ENCODE assay signal across 8 mouse cellular contexts in the genomic region with DNA sequence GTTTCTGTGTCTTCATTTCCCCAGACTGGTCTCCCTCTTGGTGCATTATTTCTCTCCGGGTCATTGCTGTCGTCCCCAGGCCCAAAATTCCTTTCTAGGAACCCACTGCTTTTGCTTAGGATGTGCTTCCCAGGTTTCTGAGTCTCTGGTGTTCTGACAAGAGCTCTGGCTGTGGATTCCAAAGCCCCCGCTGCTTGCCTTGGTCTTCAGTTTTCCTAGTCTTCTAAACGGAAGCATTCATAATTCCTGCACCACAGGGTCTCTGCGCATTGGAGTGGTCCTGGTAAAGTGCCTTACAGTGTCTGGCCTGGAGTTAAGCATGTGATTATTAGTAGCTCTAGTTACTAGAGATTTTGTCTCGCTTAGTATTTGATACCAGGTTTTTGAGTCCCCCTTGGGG. TPM values are rescaled to one million over a fixed set of nuclear protein-coding genes. Genes with fewer than 3 reads are reported as not detected.
DNase-seq lines count a peak whose midpoint lies in the region; ATAC-seq lines count a peak whose summit lies in the region.

No protein-coding gene starts in this region.

- peak overlapping the region; percentile 84 for H3K4me3 ChIP-seq in kidney, embryonic 16.5 days (ENCODE audit: low read length)
- H3K4me3 ChIP-seq in embryonic facial prominence, embryonic 10.5 days: peak overlapping the region; percentile 98
- H3K4me3 ChIP-seq in intestine, embryonic 15.5 days (replicated peaks): peak overlapping the region; percentile 99
- peak overlapping the region; percentile 98 for H3K4me3 ChIP-seq in neural tube, embryonic 12.5 days

- intact Hi-C loops in left cerebral cortex, postnatal 36 days (cut with DNase I): loop anchor here (1.0 to 10.0 kb wide), 2 partner anchors 19 to 1436 kb away; partner anchors contain the start of genes Cnot3 and U2af2

- H3K9ac ChIP-seq in kidney, embryonic 16.5 days (replicated peaks; ENCODE audit: low read length): peak overlapping the region; percentile 98
- peak overlapping the region; percentile 99 for H3K9ac ChIP-seq in intestine, embryonic 15.5 days
- peak overlapping the region; percentile 98 for H3K9ac ChIP-seq in neural tube, embryonic 12.5 days

- H3K36me3 ChIP-seq in kidney, embryonic 16.5 days (ENCODE audit: insufficient read depth, low read length): peaks cover 49% of the 10 kb centered on the region
- H3K36me3 ChIP-seq in embryonic facial prominence, embryonic 10.5 days (replicated peaks): peaks cover 76% of the 10 kb centered on the region
- peaks cover 26% of the 10 kb centered on the region for H3K36me3 ChIP-seq in intestine, embryonic 15.5 days
- peaks cover 48% of the 10 kb centered on the region for H3K36me3 ChIP-seq in neural tube, embryonic 12.5 days

- H3K4me2 ChIP-seq in kidney, embryonic 16.5 days (replicated peaks; ENCODE audit: low read depth, low read length): peak overlapping the region; percentile 87
- H3K4me2 ChIP-seq in intestine, embryonic 15.5 days (replicated peaks): peak overlapping the region; percentile 68
- H3K4me2 ChIP-seq in neural tube, embryonic 12.5 days (replicated peaks): peak overlapping the region; percentile 73

- H3K27me3 ChIP-seq in kidney, embryonic 16.5 days (ENCODE audit: insufficient read depth, low read length): no peaks in the 10 kb centered on the region
- no peaks in the 10 kb centered on the region for H3K27me3 ChIP-seq in embryonic facial prominence, embryonic 10.5 days (replicated peaks; ENCODE audit: low read depth, poor library complexity, severe bottlenecking)
- no peaks in the 10 kb centered on the region for H3K27me3 ChIP-seq in intestine, embryonic 15.5 days (replicated peaks)
- no peaks in the 10 kb centered on the region for H3K27me3 ChIP-seq in neural tube, embryonic 12.5 days (replicated peaks)

- whole genome bisulfite sequencing in kidney, embryonic 16.5 days: 13% methylated on average over 6 of the region's 6 CpGs
- WGBS in embryonic facial prominence, embryonic 10.5 days: 24% methylated on average over 6 of the region's 6 CpGs
- 11% methylated on average over 6 of the region's 6 CpGs for WGBS in intestine, embryonic 15.5 days
- WGBS in neural tube, embryonic 12.5 days: 22% methylated on average over 6 of the region's 6 CpGs

- H3K9me3 ChIP-seq in kidney, embryonic 16.5 days (ENCODE audit: low read length): no peaks in the 10 kb centered on the region
- no peaks in the 10 kb centered on the region for H3K9me3 ChIP-seq in embryonic facial prominence, embryonic 10.5 days
- H3K9me3 ChIP-seq in intestine, embryonic 15.5 days: no peaks in the 10 kb centered on the region
- no peaks in the 10 kb centered on the region for H3K9me3 ChIP-seq in neural tube, embryonic 12.5 days

- no peak for ATAC-seq in kidney, embryonic 16.5 days (ENCODE audit: low FRiP score, low TSS enrichment)
- no peak for ATAC-seq in intestine, embryonic 15.5 days
- no peak for ATAC-seq in neural tube, embryonic 12.5 days (ENCODE audit: low FRiP score, low read depth)

- no peak for DNase-seq in kidney, postnatal 25 days
- peak; percentile 10 for DNase-seq in embryonic facial prominence, embryonic 10.5 days (ENCODE audit: low spot score)
- DNase-seq in spleen, adult 12 weeks (ENCODE audit: low spot score): no peak
- DNase-seq in left cerebral cortex, postnatal 36 days (ENCODE audit: low spot score in 2 of 2): no peak
- DNase-seq in natural killer cell, adult 2 months (ENCODE audit: low spot score in 2 of 2): no peak

- H3K4me1 ChIP-seq in kidney, embryonic 16.5 days (ENCODE audit: insufficient read depth, low read length): peaks cover 9% of the 10 kb centered on the region
- H3K4me1 ChIP-seq in embryonic facial prominence, embryonic 10.5 days: peaks cover 17% of the 10 kb centered on the region
- H3K4me1 ChIP-seq in intestine, embryonic 15.5 days (replicated peaks): peaks cover 8% of the 10 kb centered on the region
- peaks cover 13% of the 10 kb centered on the region for H3K4me1 ChIP-seq in neural tube, embryonic 12.5 days

- peak overlapping the region; percentile 95 for H3K27ac ChIP-seq in kidney, embryonic 16.5 days (ENCODE audit: low read length)
- H3K27ac ChIP-seq in embryonic facial prominence, embryonic 10.5 days (replicated peaks): peak overlapping the region; percentile 95
- peak overlapping the region; percentile 95 for H3K27ac ChIP-seq in intestine, embryonic 15.5 days
- H3K27ac ChIP-seq in neural tube, embryonic 12.5 days: no peak overlapping the region

RNA-seq across cellular contexts. Expression of gene Epn1, which starts 0.8 kb away (rescaled TPM):
- polyA plus RNA-seq in kidney, embryonic 16.5 days (2015; fragmentation: Nextera tagmentation; extraction: Ambion mirVana): 64.9 and 66.6 TPM in 2 replicates
- 56.7 and 58.8 TPM in 2 replicates for polyA plus RNA-seq in embryonic facial prominence, embryonic 10.5 days (2016; fragmentation: Nextera tagmentation; extraction: Ambion mirVana)
- 62.4 and 66.5 TPM in 2 replicates for polyA plus RNA-seq in intestine, embryonic 15.5 days (2015; fragmentation: Nextera tagmentation; extraction: Ambion mirVana)
- 73.4 and 80.5 TPM in 2 replicates for polyA plus RNA-seq in neural tube, embryonic 12.5 days (2016; fragmentation: Nextera tagmentation; extraction: Ambion mirVana)
- 100 to 1,000 TPM; 435 to 530 TPM for total RNA-seq in left cerebral cortex, postnatal 36 days (2021)

RNA-seq across cellular contexts. Expression of gene U2af2, which starts 18.9 kb away (rescaled TPM):
- polyA plus RNA-seq in kidney, embryonic 16.5 days (2015; fragmentation: Nextera tagmentation; extraction: Ambion mirVana): 136 and 139 TPM in 2 replicates
- 182 and 189 TPM in 2 replicates for polyA plus RNA-seq in embryonic facial prominence, embryonic 10.5 days (2016; fragmentation: Nextera tagmentation; extraction: Ambion mirVana)
- polyA plus RNA-seq in intestine, embryonic 15.5 days (2015; fragmentation: Nextera tagmentation; extraction: Ambion mirVana): 126 and 130 TPM in 2 replicates
- 147 and 163 TPM in 2 replicates for polyA plus RNA-seq in neural tube, embryonic 12.5 days (2016; fragmentation: Nextera tagmentation; extraction: Ambion mirVana)
- total RNA-seq in left cerebral cortex, postnatal 36 days (2021): 100 to 1,000 TPM; 162 to 183 TPM

RNA-seq across cellular contexts. Expression of gene Zfp580, which starts 29.5 kb away (rescaled TPM):
- 35.0 and 44.0 TPM in 2 replicates for polyA plus RNA-seq in kidney, embryonic 16.5 days (2015; fragmentation: Nextera tagmentation; extraction: Ambion mirVana)
- 29.8 and 33.9 TPM in 2 replicates for polyA plus RNA-seq in embryonic facial prominence, embryonic 10.5 days (2016; fragmentation: Nextera tagmentation; extraction: Ambion mirVana)
- polyA plus RNA-seq in intestine, embryonic 15.5 days (2015; fragmentation: Nextera tagmentation; extraction: Ambion mirVana): 22.2 and 25.0 TPM in 2 replicates
- polyA plus RNA-seq in neural tube, embryonic 12.5 days (2016; fragmentation: Nextera tagmentation; extraction: Ambion mirVana): 53.5 and 56.0 TPM in 2 replicates
- 10 to 100 TPM; 27.4 to 35.7 TPM for total RNA-seq in left cerebral cortex, postnatal 36 days (2021)

RNA-seq across cellular contexts. Expression of gene Rfpl4, which starts 35.9 kb away (rescaled TPM):
- polyA plus RNA-seq in kidney, embryonic 16.5 days (2015; fragmentation: Nextera tagmentation; extraction: Ambion mirVana): not detected in 2 replicates
- not detected in 2 replicates for polyA plus RNA-seq in embryonic facial prominence, embryonic 10.5 days (2016; fragmentation: Nextera tagmentation; extraction: Ambion mirVana)
- not detected in 2 replicates for polyA plus RNA-seq in intestine, embryonic 15.5 days (2015; fragmentation: Nextera tagmentation; extraction: Ambion mirVana)
- polyA plus RNA-seq in neural tube, embryonic 12.5 days (2016; fragmentation: Nextera tagmentation; extraction: Ambion mirVana): 0.18 TPM in 1 of 2 replicates, not detected in the other
- total RNA-seq in left cerebral cortex, postnatal 36 days (2021): not detected

RNA-seq across cellular contexts. Expression of gene Zfp784, which starts 42.6 kb away (rescaled TPM):
- polyA plus RNA-seq in kidney, embryonic 16.5 days (2015; fragmentation: Nextera tagmentation; extraction: Ambion mirVana): 8.1 and 8.2 TPM in 2 replicates
- 2.7 and 2.8 TPM in 2 replicates for polyA plus RNA-seq in embryonic facial prominence, embryonic 10.5 days (2016; fragmentation: Nextera tagmentation; extraction: Ambion mirVana)
- 6.0 and 6.5 TPM in 2 replicates for polyA plus RNA-seq in intestine, embryonic 15.5 days (2015; fragmentation: Nextera tagmentation; extraction: Ambion mirVana)
- 4.2 and 5.9 TPM in 2 replicates for polyA plus RNA-seq in neural tube, embryonic 12.5 days (2016; fragmentation: Nextera tagmentation; extraction: Ambion mirVana)
- total RNA-seq in left cerebral cortex, postnatal 36 days (2021): 1 to 10 TPM; 5.3 to 5.7 TPM
